Mouse (Mus musculus): ENCODE measurements around the gene Krt14.

- no peak for TF ChIP-seq GATA1 (IDR thresholded peaks at IDR 0.05; ENCODE audit: low read length)
- no peak for TF ChIP-seq TAL1 (IDR thresholded peaks at IDR 0.05; ENCODE audit: low read length)
Observed at GRCm38 (mm10) chr11:100221741-100222140, 14.4 kb upstream of the Krt14 start.
